Mouse (Mus musculus) MEL (cell line): ENCODE data around the gene Exoc4.

Experiments
- CTCF ChIP-seq, 3 experiments: IDR thresholded peaks in 2 of 3; conservative IDR thresholded peaks in 1 of 3; 2 replicates each; pipeline ENCODE4 v1.5.1; 2011 to 2012; ENCODE audit warnings: low read length in 3 of 3, low read depth in 2 of 3, mild to moderate bottlenecking in 2 of 3, improper control_type of control experiment in 1 of 3, inconsistent platforms in 1 of 3, mixed read lengths in 1 of 3, moderate library complexity in 1 of 3; ENCODE audit not compliant: control insufficient read depth in 1 of 3, insufficient read depth in 1 of 3, poor library complexity in 1 of 3, severe bottlenecking in 1 of 3
- EP300 ChIP-seq, 2 experiments: IDR thresholded peaks; 2 replicates each; pipeline ENCODE4 v1.6.1; 2011; ENCODE audit warnings: improper control_type of control experiment in 2 of 2, low read length in 2 of 2, low read depth in 1 of 2, mild to moderate bottlenecking in 1 of 2
- GABPA ChIP-seq: IDR thresholded peaks from 2 replicates; pipeline ENCODE4 v1.6.1; 2012; ENCODE audit warnings: low read depth, mild to moderate bottlenecking, inconsistent platforms, low read length, improper control_type of control experiment, moderate library complexity
- MAFK ChIP-seq: IDR thresholded peaks from 2 replicates; pipeline ENCODE4 v1.6.1; 2011; ENCODE audit warnings: low read depth, mild to moderate bottlenecking, low read length, improper control_type of control experiment, borderline replicate concordance
- MYC ChIP-seq: IDR thresholded peaks from 2 replicates; pipeline ENCODE4 v1.6.1; 2011; ENCODE audit warnings: low read depth, mild to moderate bottlenecking, low read length, improper control_type of control experiment, moderate library complexity
- POLR2A ChIP-seq, 2 experiments: IDR thresholded peaks; 2 replicates each; pipeline ENCODE4 v1.6.1; 2011 to 2012; ENCODE audit warnings: low read length in 2 of 2, mild to moderate bottlenecking in 2 of 2, control low read depth in 1 of 2, improper control_type of control experiment in 1 of 2, low read depth in 1 of 2, moderate library complexity in 1 of 2; ENCODE audit not compliant: control insufficient read depth in 1 of 2, insufficient read depth in 1 of 2, poor library complexity in 1 of 2
- POLR2AphosphoS5 ChIP-seq: IDR thresholded peaks from 2 replicates; pipeline ENCODE4 v1.6.1; 2012; ENCODE audit warnings: low read depth, borderline replicate concordance, mild to moderate bottlenecking, inconsistent platforms, low read length, moderate library complexity, mixed read lengths
- RAD21 ChIP-seq: IDR thresholded peaks from 2 replicates; pipeline ENCODE4 v1.6.1; 2011; ENCODE audit warnings: mild to moderate bottlenecking, low read depth, low read length, improper control_type of control experiment
- TAL1 ChIP-seq: IDR thresholded peaks from 2 replicates; pipeline ENCODE4 v1.6.1; 2012; ENCODE audit warnings: mild to moderate bottlenecking, inconsistent platforms, low read length, moderate library complexity, mixed read lengths
- TCF12 ChIP-seq: IDR thresholded peaks from 2 replicates; pipeline ENCODE4 v1.6.1; 2014; ENCODE audit warnings: low read depth, mild to moderate bottlenecking, inconsistent platforms, low read length, improper control_type of control experiment, moderate library complexity

DNA sequence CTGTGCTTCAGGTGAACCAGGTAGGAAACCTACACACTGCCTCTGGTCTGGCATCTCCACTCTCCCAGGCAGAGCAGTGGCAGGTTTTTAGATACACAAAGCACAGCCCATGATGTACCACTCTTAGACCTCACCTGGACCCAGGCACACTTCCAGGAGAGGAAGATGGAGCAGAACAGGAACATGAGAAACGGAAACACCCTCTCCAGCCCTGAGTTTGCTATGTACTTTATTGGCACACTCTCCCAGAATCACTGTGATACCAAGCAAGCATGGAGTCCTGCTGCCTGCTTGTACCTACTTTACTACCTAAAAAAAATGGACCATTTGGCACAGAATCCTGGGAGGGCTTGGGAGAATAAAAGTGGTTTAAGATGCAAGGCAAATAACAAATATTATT lies 22.2 kb upstream of the Exoc4 start:
- TF ChIP-seq CTCF (IDR thresholded peaks at IDR 0.05 in 2 of 3, conservative IDR thresholded peaks at IDR 0.05 in 1 of 3; ENCODE audit: control insufficient read depth in 1 of 3, insufficient read depth in 1 of 3, low read depth in 2 of 3, low read length in 3 of 3, poor library complexity in 1 of 3, severe bottlenecking in 1 of 3) (no peak), MYC (no peak), TCF12 (no peak), POLR2AphosphoS5 (no peak), TAL1 (no peak), RAD21 (no peak), MAFK (no peak), EP300 (IDR thresholded peaks at IDR 0.05; ENCODE audit: low read depth in 1 of 2, low read length in 2 of 2) (no peak), POLR2A (IDR thresholded peaks at IDR 0.05; ENCODE audit: control insufficient read depth in 1 of 2, insufficient read depth in 1 of 2, low read depth in 1 of 2, low read length in 2 of 2, poor library complexity in 1 of 2) (no peak), GABPA (no peak)
